Mouse (Mus musculus) frontal cortex, postnatal 14 days (tissue): ENCODE measurements around the gene Nova2.

Experiments
- DNase-seq, 2 experiments: peaks; one replicate each; pipeline ENCODE4 v3.0.0; 2022; ENCODE audit warnings: low spot score in 2 of 2

Nova2 gene

GRCm38 (mm10) chr7:19007026-19007977 is 81.6 kb downstream of the Nova2 start:
- peak in 1 of 2 experiments; percentile 11 for DNase-seq

- no peak for DNase-seq
These were observed 84.9 kb downstream of the Nova2 start for GRCm38 (mm10) chr7:19010581-19010980.

- no peak for DNase-seq
These were observed 86.4 kb downstream of the Nova2 start for GRCm38 (mm10) chr7:19012025-19012621.

GRCm38 (mm10) chr7:19012882-19013281 is 87.2 kb downstream of the Nova2 start:
- DNase-seq: no peak

GRCm38 (mm10) chr7:19014452-19014851 is 88.8 kb downstream of the Nova2 start:
- no peak for DNase-seq
